Mouse (Mus musculus) liver, embryonic 14.5 days (tissue): ENCODE data around the gene Ttc5. TPM values are rescaled to one million over a fixed set of nuclear protein-coding genes. Genes with fewer than 3 reads are reported as not detected.
"Not testable (repeated sequence)": the region's sequence is repeated elsewhere in the genome, so short reads cannot be mapped to it uniquely, and the experiment has no call there.

Source experiments
- ATAC-seq: fragments of 200-750 bp; cut with Nextera tagmentation; 2 replicates; pipeline ENCODE4 v1.8.0; 2017; ENCODE audit warnings: moderate number of reproducible peaks, mild to moderate bottlenecking, moderate library complexity; ENCODE audit not compliant: insufficient read depth
- DNase-seq, 3 experiments: peaks; one replicate each; pipeline ENCODE4 v3.0.0-alpha.2; 2012 to 2013; ENCODE audit warnings: low read depth in 3 of 3, low spot score in 3 of 3
- H3K27ac ChIP-seq: fragments of 300-500 bp; sonication (generic); 2 replicates; pipeline ENCODE4 v1.5.1; 2014; ENCODE audit warnings: moderate library complexity, mild to moderate bottlenecking, control low read depth, inconsistent platforms
- H3K27me3 ChIP-seq: fragments of 300-500 bp; sonication (generic); 2 replicates; pipeline ENCODE4 v1.6.1; 2014; ENCODE audit warnings: mild to moderate bottlenecking, low read length, moderate library complexity; ENCODE audit not compliant: control insufficient read depth, insufficient read depth
- H3K36me3 ChIP-seq: fragments of 300-500 bp; sonication (generic); replicated peaks from 2 replicates; pipeline ENCODE4 v1.6.1; 2014; ENCODE audit warnings: low read depth; ENCODE audit not compliant: control insufficient read depth, insufficient read depth
- H3K4me1 ChIP-seq, 2 experiments: fragments of 200-500 bp in 1 of 2; fragments of 300-500 bp in 1 of 2; sonication (generic) in 1 of 2; replicated peaks; 2 replicates each; pipeline ENCODE4 v1.6.1; 2012 to 2014; ENCODE audit warnings: antibody characterized with exemption in 1 of 2, inconsistent platforms in 1 of 2, low read length in 1 of 2; ENCODE audit not compliant: control insufficient read depth in 2 of 2, insufficient read depth in 2 of 2
- H3K4me2 ChIP-seq: fragments of 300-500 bp; sonication (generic); 2 replicates; pipeline ENCODE4 v1.6.1; 2014; ENCODE audit warnings: low read depth, mild to moderate bottlenecking, control low read depth, moderate library complexity
- H3K4me3 ChIP-seq, 2 experiments: fragments of 200-500 bp in 1 of 2; fragments of 300-500 bp in 1 of 2; sonication (generic) in 1 of 2; 2 replicates each; pipeline ENCODE4 v1.5.1; 2012 to 2014; ENCODE audit warnings: low read depth in 2 of 2, low read length in 2 of 2, mild to moderate bottlenecking in 2 of 2, control low read depth in 1 of 2, inconsistent platforms in 1 of 2, moderate library complexity in 1 of 2; ENCODE audit not compliant: insufficient read depth in 1 of 2
- H3K9ac ChIP-seq: fragments of 300-500 bp; sonication (generic); replicated peaks from 2 replicates; pipeline ENCODE4 v1.6.1; 2014; ENCODE audit warnings: mild to moderate bottlenecking, control low read depth, moderate library complexity
- H3K9me3 ChIP-seq: fragments of 300-500 bp; sonication (generic); 2 replicates; pipeline ENCODE4 v1.6.1; 2016; ENCODE audit warnings: low read length, mixed read lengths; ENCODE audit not compliant: control insufficient read depth
- CTCF ChIP-seq: IDR thresholded peaks from 2 replicates; pipeline ENCODE4 v1.5.1; 2016; ENCODE audit warnings: antibody characterized with exemption, low read depth, control low read depth
- EP300 ChIP-seq: IDR thresholded peaks from 2 replicates; pipeline ENCODE4 v1.6.1; 2016; ENCODE audit warnings: antibody characterized with exemption, low read depth
- WGBS: fragments of 180-500 bp; shearing (Covaris S2); extraction: QIAGEN DNeasy Blood & Tissue Kit; methylation state at CpG from one replicate; pipeline ENCODE4 v1.1.7; 2014; ENCODE audit not compliant: insufficient replicate concordance; 5-methylcytosine and 5-hydroxymethylcytosine counted together
- polyA plus RNA-seq, 2 experiments: library from polyadenylated mRNA; depleted of rRNA in 1 of 2; stranded (reverse) in 1 of 2; unstranded in 1 of 2; fragments of >200 nt; fragmentation: Nextera tagmentation in 1 of 2; extraction: Ambion mirVana in 1 of 2; gene quantifications; 2 replicates each; pipeline versions ENCODE4 v1.2.1 to v1.2.3; 2012 to 2014

Gene Ttc5
- polyA plus RNA-seq, 2 experiments: 10.8 to 19.8 TPM

DNA sequence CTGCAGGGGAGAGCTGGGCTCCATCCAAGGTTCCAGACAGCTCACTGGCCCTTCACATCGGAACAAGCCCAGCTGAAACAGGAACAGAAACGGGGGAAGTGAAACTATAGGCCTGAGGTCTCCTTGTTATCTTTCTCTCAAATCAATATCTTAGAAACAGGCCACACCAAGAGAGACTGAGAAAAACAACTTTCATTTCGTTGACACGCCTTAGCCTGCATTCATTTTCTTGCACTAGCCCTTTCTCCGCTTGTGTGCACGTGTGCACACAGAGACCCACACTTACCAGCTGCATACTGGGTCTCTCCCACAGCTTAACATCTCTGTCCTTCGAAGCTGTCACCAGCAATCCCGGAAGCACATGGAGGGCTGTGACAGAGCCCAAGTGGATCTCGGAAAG is 38.9 kb upstream of the Ttc5 start:
- no peak overlapping the region for H3K9ac ChIP-seq
- TF ChIP-seq CTCF (no peak), EP300 (no peak)
- 0 out of 4 replicates have a peak, but pooled peaks cover 0 to 2% of the 10 kb centered on the region in 2 experiments for H3K4me1 ChIP-seq
- no peak overlapping the region for H3K27ac ChIP-seq
- no peaks in the 10 kb centered on the region for H3K27me3 ChIP-seq
- WGBS: 49% methylated on average over 9 of the region's 9 CpGs
- H3K4me2 ChIP-seq: no peak overlapping the region
- no peaks in the 10 kb centered on the region for H3K9me3 ChIP-seq
- no peak overlapping the region for H3K4me3 ChIP-seq
- peaks cover 18% of the 10 kb centered on the region for H3K36me3 ChIP-seq
- no peak for DNase-seq
- ATAC-seq: no peak

DNA sequence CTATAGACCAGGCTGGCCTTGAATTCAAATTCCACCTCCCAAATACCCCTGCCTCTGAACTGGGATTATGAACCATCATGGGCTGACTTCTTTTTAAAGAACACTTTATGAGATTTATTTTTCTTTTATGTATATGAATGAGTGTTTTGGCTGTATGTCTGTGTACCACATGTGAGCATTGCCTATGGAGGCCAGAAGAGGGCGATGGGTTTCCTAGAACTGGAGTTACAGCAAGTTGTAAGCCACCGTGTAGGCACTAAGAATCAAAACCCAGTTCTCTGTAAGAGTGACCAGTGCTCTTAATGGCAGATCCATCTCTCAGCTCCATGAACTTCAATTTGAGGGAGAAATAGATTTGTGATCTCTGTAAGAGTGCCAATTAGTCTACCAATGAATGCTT is 37.9 kb upstream of the Ttc5 start:
- Histone ChIP-seq H3K4me2 (no peak overlapping the region), H3K9me3 (no peaks in the 10 kb centered on the region), H3K27ac (no peak overlapping the region), H3K27me3 (no peaks in the 10 kb centered on the region), H3K9ac (no peak overlapping the region), H3K4me1 (0 out of 4 replicates have a peak, but pooled peaks cover 0 to 2% of the 10 kb centered on the region in 2 experiments), H3K36me3 (peaks cover 23% of the 10 kb centered on the region), H3K4me3 (no peak overlapping the region)
- ATAC-seq (no peak), DNase-seq (no peak)
- 70% methylated on average over 2 of the region's 2 CpGs for WGBS
- TF ChIP-seq CTCF: peak; percentile 24; the same call in 1 of the 2 replicates
- TF ChIP-seq EP300: no peak

- Histone ChIP-seq H3K27me3 (no peaks in the 10 kb centered on the region), H3K4me2 (no peak overlapping the region), H3K4me3 (no peak overlapping the region), H3K4me1 (peaks cover 2 to 4% of the 10 kb centered on the region in 2 experiments; a peak in 1 of 4 replicates), H3K9ac (no peak overlapping the region), H3K36me3 (peaks cover 47% of the 10 kb centered on the region), H3K27ac (no peak overlapping the region), H3K9me3 (no peaks in the 10 kb centered on the region)
- WGBS: 73% methylated on average over 2 of the region's 2 CpGs
- ATAC-seq (no peak), DNase-seq (no peak)
- no peak for TF ChIP-seq CTCF
- no peak for TF ChIP-seq EP300
Measured at GRCm38 (mm10) chr14:50813060-50813459, 27.7 kb upstream of the Ttc5 start.

DNA sequence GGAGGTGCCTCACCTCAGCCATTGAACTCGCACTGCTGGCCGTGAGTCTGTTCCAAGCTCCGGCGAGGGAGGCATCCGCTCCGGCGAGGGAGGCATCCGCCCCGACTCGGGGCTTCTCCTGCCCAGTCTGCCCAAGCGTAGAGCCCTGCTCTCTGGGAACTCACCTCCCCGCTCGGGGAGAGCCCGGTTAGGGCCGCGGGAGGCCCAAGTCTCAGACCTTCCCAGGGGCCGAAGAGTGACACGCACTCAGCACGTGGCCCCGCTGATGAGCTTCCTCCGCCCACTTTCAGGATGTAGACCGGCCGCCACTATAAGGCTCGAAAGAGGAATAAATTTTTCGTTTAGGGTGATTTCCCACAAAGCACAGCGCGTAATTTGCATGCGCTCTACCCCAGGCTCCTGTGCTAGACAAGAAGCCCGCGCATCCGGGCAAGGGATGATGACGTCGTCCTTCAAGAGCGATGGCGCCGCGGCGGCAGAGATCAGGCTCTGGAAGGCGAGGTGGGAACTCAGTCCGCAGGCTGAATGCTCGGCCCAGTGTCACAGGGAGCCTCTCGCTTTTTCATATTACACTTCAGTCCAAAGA is 22.3 kb upstream of the Ttc5 start, which contains the start of the genes Ccnb1ip1 and Parp2:
TSS of gene Ccnb1ip1 (minus strand) at position 246 of the 586 bp plus-strand sequence.
TSS of gene Parp2 (plus strand) at position 355 of the 586 bp plus-strand sequence.
- DNase-seq (peak; percentile 94 to 95 (median 94)), ATAC-seq (peak; percentile 99)
- peak within 1 kb of the TSS; percentile 83 for H3K9ac ChIP-seq
- no peaks in the 10 kb centered on the region for H3K9me3 ChIP-seq
- peak within 1 kb of the TSS; percentile 74 for H3K27ac ChIP-seq
- peaks cover 6 to 8% of the 10 kb centered on the region in 2 experiments for H3K4me1 ChIP-seq
- under 1% methylated on average over 41 of the region's 42 CpGs for WGBS
- H3K4me2 ChIP-seq: peak within 1 kb of the TSS; percentile 80
- H3K27me3 ChIP-seq: no peaks in the 10 kb centered on the region
- TF ChIP-seq EP300 (peak; percentile 48), CTCF (0 out of 2 replicates have a peak, but pooled peaks have one; percentile 3)
- H3K36me3 ChIP-seq: peaks cover 12% of the 10 kb centered on the region
- H3K4me3 ChIP-seq: peak within 1 kb of the TSS; percentile 67 to 69

GRCm38 (mm10) chr14:50806469-50806868 is 21.1 kb upstream of the Ttc5 start:
- peak overlapping the region; percentile 80 for H3K4me2 ChIP-seq
- H3K27me3 ChIP-seq, DNase-seq, H3K4me1 ChIP-seq, H3K36me3 ChIP-seq, H3K9me3 ChIP-seq, ATAC-seq: not testable (repeated sequence)
- 77% methylated on average over 5 of the region's 5 CpGs for WGBS
- H3K4me3 ChIP-seq: peak overlapping the region in 1 of 2 experiments; percentile 69; a peak in 1 of 4 replicates
- H3K9ac ChIP-seq: peak overlapping the region; percentile 83
- H3K27ac ChIP-seq: peak overlapping the region; percentile 74
